In the genomic region with DNA sequence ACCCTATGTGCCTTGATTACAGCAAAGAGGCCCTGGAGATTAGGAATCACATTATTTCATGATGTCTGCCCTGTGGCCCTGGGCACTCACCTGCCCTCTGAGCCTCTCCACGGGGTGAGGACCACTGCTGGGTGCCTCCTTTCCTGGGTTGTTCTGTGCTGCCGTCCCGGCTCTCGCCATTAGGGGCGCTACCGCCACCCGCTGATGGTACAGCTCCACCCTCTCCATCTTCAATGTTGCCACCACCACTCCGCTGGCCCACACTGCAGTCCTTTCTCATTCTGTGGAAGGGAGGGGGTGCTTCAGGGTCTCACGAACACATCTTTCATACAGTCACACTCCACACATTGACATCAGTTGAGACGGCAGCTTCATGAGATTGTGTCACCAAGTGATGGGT, we compare ENCODE assay signal across 7 mouse cellular contexts. TPM values are rescaled to one million over a fixed set of nuclear protein-coding genes. Genes with fewer than 3 reads are reported as not detected.
DNase-seq lines count a peak whose midpoint lies in the region; ATAC-seq and TF ChIP-seq lines count a peak whose summit lies in the region.

No protein-coding gene starts in this region.

- DNase-seq in hindbrain, embryonic 10.5 days (ENCODE audit: low spot score) = peak; percentile 29
- peak; percentile 60 to 63 for DNase-seq in B cell, adult 2 months
- peak; percentile 21 to 48 for DNase-seq in CD8-positive naive resting alpha-beta T cell, adult 2 months (ENCODE audit: low read depth in 2 of 2, low spot score in 2 of 2)
- peak; percentile 48 for DNase-seq in limb, embryonic 10.5 days (ENCODE audit: low spot score)
- DNase-seq in urinary bladder, postnatal 4 days (ENCODE audit: low spot score in 2 of 2) = no peak

- peak; percentile 49; the same call in 1 of the 2 replicates for TF ChIP-seq CTCF in small intestine, adult 2 months (IDR thresholded peaks at IDR 0.05; ENCODE audit: extremely low read depth, insufficient read length, insufficient replicate concordance, low read depth, low read length)

- no peak for ATAC-seq in hindbrain, embryonic 16.5 days

- H3K36me3 ChIP-seq in hindbrain, embryonic 10.5 days = no peaks in the 10 kb centered on the region
- H3K36me3 ChIP-seq in hindbrain, embryonic 16.5 days (ENCODE audit: control insufficient read depth, insufficient read depth, low read length) = peaks cover 12% of the 10 kb centered on the region
- no peaks in the 10 kb centered on the region for H3K36me3 ChIP-seq in limb, embryonic 10.5 days
- H3K36me3 ChIP-seq in small intestine, adult 2 months (ENCODE audit: control insufficient read depth, insufficient read depth, low read length) = no peaks in the 10 kb centered on the region

- no peak overlapping the region for H3K4me2 ChIP-seq in hindbrain, embryonic 16.5 days (ENCODE audit: low read length)

- peaks cover 14% of the 10 kb centered on the region for H3K4me1 ChIP-seq in hindbrain, embryonic 10.5 days (replicated peaks)
- H3K4me1 ChIP-seq in hindbrain, embryonic 16.5 days (ENCODE audit: control insufficient read depth, insufficient read depth, low read depth, low read length) = peaks cover 6% of the 10 kb centered on the region
- peaks cover 14% of the 10 kb centered on the region for H3K4me1 ChIP-seq in limb, embryonic 10.5 days
- no peaks in the 10 kb centered on the region for H3K4me1 ChIP-seq in small intestine, adult 2 months (ENCODE audit: control insufficient read depth, insufficient read depth, insufficient read length, low read length)

- H3K9me3 ChIP-seq in hindbrain, embryonic 10.5 days = 0 out of 2 replicates have a peak, but pooled peaks cover 5% of the 10 kb centered on the region
- peaks cover 7% of the 10 kb centered on the region for H3K9me3 ChIP-seq in hindbrain, embryonic 16.5 days (ENCODE audit: control insufficient read depth, low read length)
- H3K9me3 ChIP-seq in limb, embryonic 10.5 days (replicated peaks) = no peaks in the 10 kb centered on the region

- no peak overlapping the region for H3K27ac ChIP-seq in hindbrain, embryonic 10.5 days
- H3K27ac ChIP-seq in hindbrain, embryonic 16.5 days (ENCODE audit: low read depth, low read length) = no peak overlapping the region
- no peak overlapping the region for H3K27ac ChIP-seq in limb, embryonic 10.5 days
- no peak overlapping the region for H3K27ac ChIP-seq in small intestine, adult 2 months (ENCODE audit: insufficient read depth, low read depth, low read length)

- no peak overlapping the region for H3K9ac ChIP-seq in hindbrain, embryonic 16.5 days (ENCODE audit: low read depth, low read length)

- no peak overlapping the region for H3K4me3 ChIP-seq in hindbrain, embryonic 10.5 days
- no peak overlapping the region for H3K4me3 ChIP-seq in hindbrain, embryonic 16.5 days (ENCODE audit: low read length)
- no peak overlapping the region for H3K4me3 ChIP-seq in limb, embryonic 10.5 days
- H3K4me3 ChIP-seq in small intestine, adult 2 months (ENCODE audit: low read depth, low read length) = no peak overlapping the region

- no peak for TF ChIP-seq POLR2A in small intestine, adult 2 months (IDR thresholded peaks at IDR 0.05; ENCODE audit: low read depth, low read length)

- no peaks in the 10 kb centered on the region for H3K27me3 ChIP-seq in hindbrain, embryonic 10.5 days (ENCODE audit: insufficient read depth, poor library complexity, severe bottlenecking)
- no peaks in the 10 kb centered on the region for H3K27me3 ChIP-seq in hindbrain, embryonic 16.5 days (replicated peaks; ENCODE audit: control insufficient read depth, insufficient read depth, low read length)
- no peaks in the 10 kb centered on the region for H3K27me3 ChIP-seq in limb, embryonic 10.5 days (ENCODE audit: low read depth, poor library complexity, severe bottlenecking)
- H3K27me3 ChIP-seq in small intestine, adult 2 months (ENCODE audit: control insufficient read depth, insufficient read depth, low read length) = no peaks in the 10 kb centered on the region

- WGBS in hindbrain, embryonic 10.5 days = 50% methylated on average over 10 of the region's 10 CpGs
- WGBS in hindbrain, embryonic 16.5 days = 57% methylated on average over 10 of the region's 10 CpGs
- 62% methylated on average over 10 of the region's 10 CpGs for WGBS in limb, embryonic 10.5 days
- 40% methylated on average over 10 of the region's 10 CpGs for WGBS in small intestine, adult 2 months

RNA-seq across cellular contexts. Expression of gene Ntpcr, which starts 29.3 kb away (rescaled TPM):
- 15.9 and 18.8 TPM in 2 replicates for polyA plus RNA-seq in hindbrain, embryonic 10.5 days (2016; fragmentation: Nextera tagmentation; extraction: Ambion mirVana)
- 35.4 and 37.6 TPM in 2 replicates for polyA plus RNA-seq in hindbrain, embryonic 16.5 days (2015; fragmentation: Nextera tagmentation; extraction: Ambion mirVana)
- 18.4 and 20.2 TPM in 2 replicates for polyA plus RNA-seq in limb, embryonic 10.5 days (2016; fragmentation: Nextera tagmentation; extraction: Ambion mirVana)
- 11.7 and 18.9 TPM in 2 replicates for polyA plus RNA-seq in small intestine, adult 2 months (2012; rRNA removed)

Comparison
In these comparisons a context has a peak if more than half of its experiments do, and no peak if none do; other contexts are left out.
1. DNase-seq: peak in hindbrain, embryonic 10.5 days (single experiment), B cell, adult 2 months (2 of 2), CD8-positive naive resting alpha-beta T cell, adult 2 months (2 of 2) and limb, embryonic 10.5 days (single experiment); none in urinary bladder, postnatal 4 days (0 of 2).